Mouse (Mus musculus) brain, embryonic 18.5 days (tissue): ENCODE results near the gene Cage1.

Experiments
- DNase-seq: peaks from one replicate; pipeline ENCODE4 v3.0.0-alpha.2; 2012; ENCODE audit warnings: low read depth, low spot score

Cage1 gene

DNA sequence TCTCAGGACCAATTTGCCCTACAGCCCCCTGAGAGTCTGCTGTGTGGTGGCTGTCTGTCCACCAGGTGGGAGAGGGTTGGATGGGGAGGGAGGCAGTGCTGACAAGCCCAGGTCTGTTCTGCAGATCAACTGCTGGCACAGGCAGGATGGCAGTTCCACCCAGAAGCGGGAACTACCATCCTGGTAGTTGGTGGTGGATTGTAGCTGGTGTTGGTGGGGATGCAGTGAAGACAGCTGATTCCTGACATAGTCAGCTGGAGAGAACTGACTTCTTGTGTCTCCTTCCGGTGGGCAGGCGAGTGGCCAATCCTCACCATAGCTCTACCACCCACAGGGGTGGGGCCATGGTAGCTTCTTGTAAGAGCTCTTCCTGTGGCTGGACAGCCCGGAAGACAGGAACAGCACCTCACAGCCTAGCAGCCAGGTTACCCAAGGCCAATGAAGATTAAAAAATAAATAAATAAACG is 26.4 kb downstream of the Cage1 start:
- no peak for DNase-seq

DNA sequence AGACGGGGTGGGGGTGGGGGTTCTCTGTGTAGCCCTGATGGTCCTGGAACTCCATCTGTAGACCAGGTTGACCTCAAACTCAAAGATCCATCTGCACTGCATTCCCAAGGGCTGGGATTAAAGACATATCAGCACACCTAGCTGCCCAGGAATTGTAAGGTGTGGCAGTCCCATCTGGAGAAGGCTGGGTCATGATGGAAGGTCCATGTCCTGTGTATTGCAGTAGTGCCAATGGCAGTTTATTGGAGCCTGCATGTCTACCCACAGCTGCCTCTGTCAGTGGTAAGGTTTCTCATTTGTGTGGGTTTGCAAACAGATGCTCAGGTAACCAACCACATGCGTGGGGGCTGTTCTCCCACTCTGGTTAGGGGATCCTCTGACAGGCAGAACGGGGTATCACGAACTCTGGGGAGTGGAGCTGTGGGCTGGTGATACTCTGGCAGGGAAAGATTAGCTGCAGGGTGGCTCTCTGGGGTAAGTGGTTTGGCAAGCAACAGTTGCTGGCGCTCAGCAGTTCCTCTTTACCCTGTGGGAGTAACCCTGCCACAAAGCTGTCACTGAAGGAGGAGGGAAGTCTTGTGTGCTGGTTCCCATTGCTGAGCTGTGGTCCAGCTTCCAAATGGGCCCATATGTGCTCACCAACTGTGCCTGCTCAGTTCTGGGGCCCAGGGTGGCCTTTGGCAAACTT is 27.0 kb downstream of the Cage1 start:
- DNase-seq = no peak

DNA sequence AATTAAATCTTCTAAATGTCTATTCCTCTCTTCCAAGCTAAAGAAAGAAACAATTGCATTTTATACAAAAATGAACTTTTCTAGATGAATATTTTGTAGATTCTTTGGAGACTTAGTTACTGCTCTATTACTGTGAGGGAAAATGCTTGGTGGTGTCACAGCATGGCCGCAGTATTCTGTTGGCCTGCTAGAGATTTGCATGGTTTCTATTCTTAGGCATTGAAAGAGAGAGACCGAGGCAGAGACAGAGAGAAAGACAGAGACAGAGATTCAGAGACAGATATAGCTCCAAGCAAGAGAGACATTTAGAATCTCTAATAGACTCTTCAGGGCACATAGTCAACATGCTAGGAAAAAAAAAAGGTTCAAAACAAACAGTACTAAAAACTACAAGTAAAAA is 28.9 kb downstream of the Cage1 start:
- no peak for DNase-seq

DNA sequence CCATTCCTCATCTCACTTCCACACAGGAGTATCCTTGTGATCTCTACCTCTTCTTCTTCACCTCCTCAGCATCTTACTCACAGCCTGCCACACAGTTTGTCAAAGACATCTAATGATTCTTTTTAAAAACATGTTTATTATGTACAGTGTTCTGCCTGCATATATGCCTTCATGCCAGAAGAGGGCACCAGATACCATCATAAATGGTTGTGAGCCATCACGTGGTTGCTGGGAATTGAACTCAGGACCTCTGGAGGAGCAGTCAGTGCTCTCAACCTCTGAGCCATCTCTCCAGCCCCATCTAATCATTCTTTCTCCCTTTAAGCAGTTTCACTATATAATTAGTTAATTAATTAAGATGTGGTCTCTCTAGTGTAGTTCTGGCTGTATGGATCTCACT is 34.4 kb downstream of the Cage1 start:
- DNase-seq = no peak

DNA sequence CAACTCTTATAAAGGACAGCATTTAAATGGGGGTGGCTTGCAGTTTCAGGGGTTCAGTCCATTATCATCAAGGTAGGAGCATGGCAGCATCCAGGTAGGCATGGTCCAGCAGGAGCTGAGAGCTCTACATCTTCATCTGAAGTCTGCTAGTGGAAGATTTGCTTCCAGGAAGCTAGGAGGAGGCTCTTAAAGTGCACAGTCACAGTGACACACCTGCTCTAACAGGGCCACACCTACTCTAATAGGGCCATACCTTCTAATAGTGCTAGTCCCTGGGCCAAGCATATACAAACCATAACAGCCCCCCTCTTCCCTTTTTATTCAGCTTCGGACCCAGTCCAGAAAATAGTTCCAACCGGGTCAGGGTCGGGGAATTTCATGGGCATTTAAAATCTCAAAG is 37.2 kb downstream of the Cage1 start:
- no peak for DNase-seq

DNA sequence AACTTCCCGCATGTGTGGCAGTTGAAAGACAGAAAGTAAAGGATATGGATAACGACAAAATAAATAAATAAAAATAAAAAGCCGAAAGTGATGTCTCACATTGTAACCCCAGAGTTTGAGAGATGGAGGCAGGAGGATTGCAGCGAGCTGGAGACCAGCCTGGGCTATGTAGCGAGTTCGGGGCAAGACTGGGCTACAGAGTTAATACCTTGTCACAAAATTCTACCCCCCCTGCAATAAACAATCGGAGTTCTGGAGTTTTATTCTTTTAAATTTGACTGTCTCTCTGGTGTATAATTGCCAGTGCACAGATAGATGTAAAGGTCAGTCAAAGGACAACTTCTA is 42.5 kb downstream of the Cage1 start:
- DNase-seq = no peak

DNA sequence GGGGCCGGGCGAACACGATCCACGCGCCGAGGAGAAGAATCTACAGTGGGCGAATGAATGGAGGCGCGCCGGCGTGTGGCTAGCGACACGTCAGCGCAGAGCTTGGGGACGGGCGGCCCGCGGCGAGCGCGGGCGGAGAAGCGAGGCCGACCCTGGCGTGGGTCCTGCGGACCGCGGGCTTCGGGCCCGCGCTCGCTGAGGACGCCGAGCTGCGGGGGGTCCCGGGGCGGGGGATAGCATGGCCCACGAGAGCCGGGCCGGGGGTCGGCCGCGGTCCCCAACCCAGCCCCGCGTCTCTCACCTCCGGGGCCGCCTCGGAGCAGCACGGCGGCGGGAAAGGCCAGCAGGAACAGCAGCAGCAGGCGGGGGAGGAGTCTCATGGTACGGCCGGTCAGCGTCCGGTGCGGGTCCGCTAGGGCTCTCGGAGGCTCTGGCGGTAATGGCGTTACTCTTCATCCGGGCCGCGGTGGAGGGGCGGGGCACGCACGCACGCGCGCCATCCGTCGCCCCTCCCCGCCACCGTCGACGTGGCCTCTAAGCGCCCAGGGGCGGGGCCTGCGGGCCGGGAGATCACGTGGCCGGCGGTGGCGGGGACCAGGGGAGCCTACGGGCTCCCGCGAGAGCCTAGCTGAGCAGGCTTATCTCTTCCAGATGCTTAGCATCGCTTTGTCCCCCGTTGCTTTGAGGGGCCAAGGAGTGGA is 43.0 kb downstream of the Cage1 start, which contains the start of gene Ssr1:
Ssr1 (minus strand) TSS at position 514 of the 701 bp plus-strand sequence.
- DNase-seq = peak; percentile 89

DNA sequence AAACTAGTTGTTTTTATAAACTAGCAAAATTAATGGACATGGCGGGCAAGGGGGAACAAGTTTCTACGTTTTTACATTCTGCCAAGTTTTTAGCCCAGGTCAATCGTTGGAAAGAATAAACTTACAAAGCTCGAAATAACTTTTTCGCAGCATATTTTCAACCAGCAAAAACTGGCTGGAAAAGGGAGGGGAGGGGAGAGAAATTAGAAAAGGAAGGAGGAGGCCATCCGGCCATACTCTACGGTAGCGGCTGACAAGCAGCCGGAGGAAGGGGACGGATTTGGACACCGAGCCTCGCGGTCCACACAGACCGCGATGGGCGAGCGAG is 43.5 kb downstream of the Cage1 start:
- DNase-seq = no peak

DNA sequence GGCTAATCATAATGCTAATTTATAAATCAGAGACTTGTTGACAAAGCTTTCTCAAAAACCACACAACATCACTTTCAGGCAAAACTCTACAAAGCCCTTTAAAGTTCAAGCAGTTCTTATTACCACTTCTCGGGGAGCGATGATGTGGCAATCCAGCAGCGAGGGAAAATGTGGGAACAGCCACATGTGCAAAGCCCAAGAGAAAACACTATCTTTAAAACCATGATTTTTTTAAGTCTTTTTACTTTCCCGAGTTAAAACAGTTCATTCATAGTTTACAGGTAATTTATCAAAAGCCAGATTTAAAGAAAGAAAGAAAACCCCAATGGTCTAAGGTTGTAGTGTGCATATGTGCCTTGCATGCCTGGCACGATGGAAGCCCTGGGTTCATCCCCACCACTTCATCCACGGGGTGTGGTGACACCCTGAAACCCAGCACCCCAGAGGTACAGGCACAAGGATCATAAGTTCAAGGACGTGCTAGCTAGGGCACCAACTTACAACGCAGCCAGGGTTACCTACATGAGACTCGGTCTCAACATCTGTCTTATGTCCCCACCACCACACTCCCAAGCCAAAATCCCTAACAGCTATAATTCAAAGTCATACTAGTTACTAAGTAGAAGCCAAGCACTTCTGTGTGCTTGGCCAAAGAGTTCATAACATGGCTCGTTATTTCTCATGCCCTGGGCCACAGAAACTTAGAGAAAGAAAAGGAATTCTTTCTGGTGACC is 44.1 kb downstream of the Cage1 start:
- no peak for DNase-seq

DNA sequence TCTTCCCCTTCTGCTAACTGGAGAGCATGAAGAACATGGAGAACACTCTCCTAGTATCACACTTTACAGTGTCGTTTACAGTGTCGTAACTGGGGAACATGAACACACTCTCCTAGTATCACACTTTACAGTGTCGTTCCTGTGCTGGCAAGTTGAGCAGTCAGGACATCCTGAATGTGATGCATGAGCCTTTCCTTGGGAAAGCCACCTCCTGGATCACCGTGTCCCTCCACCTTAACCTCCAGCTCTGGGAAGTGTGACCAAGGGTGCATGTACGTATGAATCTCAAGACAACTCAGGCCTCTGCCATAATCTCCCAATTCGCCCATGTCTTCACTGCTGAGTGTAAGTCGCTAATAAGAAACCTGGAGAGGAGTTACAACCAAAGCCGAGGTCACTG is 47.2 kb downstream of the Cage1 start:
- no peak for DNase-seq

DNA sequence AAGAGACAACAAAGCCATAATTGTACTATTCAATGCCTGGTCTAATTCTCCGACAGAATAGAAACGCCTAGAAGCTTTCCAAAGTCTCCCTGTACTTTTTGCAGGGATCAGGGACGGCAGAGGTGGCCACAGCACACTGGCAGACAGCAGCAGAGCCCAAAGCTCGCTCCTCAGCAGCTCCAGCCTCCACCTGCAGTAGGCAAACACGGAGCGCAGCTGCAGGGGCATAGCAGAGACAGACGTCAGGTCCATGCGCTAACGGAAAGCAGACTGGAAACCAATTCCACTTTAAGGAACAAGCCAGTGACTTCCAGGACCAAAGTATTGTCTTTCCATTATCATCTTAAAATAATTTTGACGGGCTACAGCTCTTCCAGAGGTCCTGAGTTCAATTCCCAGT is 50.7 kb downstream of the Cage1 start:
- no peak for DNase-seq

DNA sequence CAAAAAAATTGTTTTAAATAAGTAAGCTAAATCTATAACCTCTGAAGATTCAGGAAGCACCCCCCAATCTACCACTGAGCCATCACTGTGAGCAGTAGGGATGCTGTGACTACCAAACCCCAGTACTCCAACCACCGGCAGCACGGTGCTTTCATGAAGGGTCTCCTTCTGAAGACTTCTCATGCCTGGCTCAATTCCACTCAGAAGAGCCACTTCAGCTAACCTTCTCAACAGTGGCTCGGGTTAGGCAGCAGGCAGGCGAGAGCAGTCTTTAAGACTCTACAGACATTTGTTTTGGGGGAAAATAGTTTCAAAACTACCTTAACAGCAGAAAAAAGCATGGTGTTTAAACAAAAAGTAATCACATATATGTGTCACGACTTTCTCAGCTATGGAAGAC is 55.8 kb downstream of the Cage1 start:
- no peak for DNase-seq

DNA sequence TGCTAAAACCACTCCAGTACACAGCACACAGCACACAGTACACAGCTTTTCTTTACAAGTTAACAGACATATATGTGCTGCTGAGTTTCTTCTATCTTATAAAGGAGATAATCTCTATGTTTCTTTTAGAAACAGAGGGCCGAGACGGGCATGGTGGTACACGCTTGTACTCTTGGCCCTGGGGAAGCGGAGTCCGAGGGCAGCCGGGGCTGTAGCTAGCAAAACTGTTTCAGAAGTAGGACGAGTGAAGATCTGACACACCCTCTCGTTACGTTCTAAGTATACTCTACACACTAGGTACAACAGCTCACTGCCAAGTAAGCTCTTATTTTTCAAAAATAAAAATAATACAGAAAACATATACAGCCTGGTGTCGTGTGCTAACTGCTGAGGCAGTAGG is 56.5 kb downstream of the Cage1 start:
- DNase-seq = no peak

DNA sequence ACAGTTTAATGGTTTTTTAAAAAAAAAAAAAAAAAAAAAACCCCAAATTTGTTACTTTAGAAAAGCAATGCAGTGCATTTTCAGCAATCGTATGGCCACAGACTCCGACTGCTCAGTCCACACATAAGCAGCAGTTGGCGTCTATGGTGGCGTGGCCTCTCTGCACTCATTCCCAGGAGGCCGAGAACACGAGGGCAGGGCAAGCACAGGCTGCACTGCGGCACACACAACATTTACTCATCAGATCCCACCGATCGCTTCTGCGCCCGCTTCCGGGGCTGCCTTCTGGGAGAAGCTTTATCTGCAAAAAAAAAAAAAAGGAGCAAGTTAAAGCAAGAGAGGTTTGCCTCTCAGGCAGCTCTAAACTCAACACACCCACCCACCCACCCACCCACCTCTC is 57.4 kb downstream of the Cage1 start:
- no peak for DNase-seq

DNA sequence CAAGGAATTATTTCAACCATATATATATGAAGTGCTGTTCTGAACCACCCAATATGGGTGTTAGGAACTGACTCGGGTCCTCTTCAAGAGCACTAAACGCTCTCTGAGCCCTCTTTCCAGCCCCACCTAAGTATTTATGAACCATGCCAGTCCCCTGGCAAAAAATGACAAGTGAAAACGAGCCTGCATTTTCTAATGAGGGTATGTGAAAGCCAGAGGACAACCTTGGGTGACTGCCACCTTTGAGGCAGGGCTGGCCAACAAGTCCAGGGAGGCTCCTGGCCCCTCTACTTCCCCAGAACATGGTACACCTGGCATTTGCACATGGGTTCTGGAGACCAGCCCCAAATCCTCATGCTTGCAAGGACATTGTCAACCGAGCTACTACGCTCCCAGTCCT is 62.1 kb downstream of the Cage1 start:
- no peak for DNase-seq

DNA sequence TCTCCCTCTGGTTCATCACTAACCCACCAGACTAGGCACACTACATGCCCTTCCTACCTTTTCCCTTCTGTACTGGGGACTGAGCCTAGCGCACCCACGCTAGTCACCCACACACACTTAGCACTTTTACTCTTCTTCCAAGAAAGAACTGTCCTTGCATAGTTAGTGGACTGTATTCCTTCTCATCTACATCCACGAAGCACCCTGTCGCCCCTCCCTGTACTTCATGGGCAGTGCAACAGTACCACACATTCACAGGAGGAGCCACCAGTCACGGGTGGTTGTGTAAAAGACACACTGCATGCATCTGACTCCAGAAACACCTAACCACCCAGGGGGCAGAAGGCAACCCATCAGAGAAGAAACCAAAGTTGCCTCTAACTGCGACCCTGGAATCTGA is 62.8 kb downstream of the Cage1 start:
- no peak for DNase-seq

DNA sequence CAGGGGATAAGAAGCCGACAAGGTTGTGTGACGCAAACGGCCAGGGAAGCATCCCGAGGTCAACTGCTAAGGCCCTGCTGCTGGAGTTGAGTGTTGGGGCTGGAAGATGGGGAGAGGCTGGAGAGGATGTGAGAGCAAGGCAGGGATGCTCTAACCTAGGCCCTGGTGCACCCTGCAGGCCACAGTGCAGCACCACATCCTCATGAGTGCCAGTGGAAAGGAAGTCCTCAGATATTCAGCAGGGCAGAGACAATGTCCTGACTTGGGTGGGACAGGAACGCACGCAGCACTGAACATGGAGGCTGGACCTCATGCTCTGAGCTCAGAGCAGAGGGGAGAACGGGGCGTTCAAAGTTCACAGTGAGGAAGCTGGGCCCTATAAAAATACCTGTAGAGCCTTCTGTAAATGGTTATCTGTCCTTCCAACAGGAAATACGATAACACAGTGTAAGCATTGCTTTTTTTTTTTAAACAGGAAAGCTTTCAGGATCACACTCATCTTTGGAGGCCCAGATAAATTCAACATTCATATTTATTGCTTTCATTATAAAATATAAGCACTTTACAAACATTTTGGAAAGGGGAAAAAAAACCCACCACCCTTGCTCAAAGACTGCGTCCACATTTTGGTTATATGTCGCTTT is 65.9 kb downstream of the Cage1 start:
- no peak for DNase-seq

DNA sequence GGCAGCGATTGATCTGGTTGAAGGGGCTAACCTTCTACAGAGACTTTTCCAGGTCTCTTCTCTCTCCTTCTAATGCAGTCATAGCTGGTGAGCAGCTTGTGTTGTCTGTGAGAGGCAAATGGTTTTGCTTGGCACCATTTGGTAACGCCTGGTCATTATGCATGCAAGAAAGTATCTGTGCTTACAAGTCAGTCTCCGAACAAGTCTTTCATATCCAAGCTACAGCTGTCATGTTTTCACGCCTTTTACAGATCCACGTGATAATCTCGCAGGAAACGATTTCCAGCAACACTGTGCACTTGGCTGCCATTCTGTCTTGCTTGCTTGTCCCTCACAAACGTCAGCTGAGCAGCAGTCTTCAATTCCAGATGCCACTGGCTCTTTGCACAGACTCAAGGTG is 66.9 kb downstream of the Cage1 start:
- peak; percentile 81 for DNase-seq

DNA sequence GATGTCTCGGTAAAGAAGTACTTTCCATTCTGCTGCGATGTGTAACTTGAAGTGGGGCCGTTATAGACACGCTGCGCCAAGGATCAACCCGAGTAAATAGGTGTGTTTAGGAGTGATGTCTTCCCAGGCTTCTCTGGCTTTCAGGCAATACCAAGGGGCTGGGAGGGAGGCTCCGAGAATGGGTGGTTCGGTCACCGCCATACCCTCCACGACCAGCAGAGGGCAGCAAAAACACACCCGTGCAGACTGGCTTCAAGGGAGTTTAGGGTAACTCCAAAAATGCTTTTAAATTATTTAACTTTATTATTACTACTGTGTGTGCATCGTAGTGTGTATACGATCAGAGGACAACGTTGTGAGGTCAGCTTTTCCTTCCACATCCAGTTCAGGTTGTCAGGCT is 67.5 kb downstream of the Cage1 start:
- DNase-seq = no peak

DNA sequence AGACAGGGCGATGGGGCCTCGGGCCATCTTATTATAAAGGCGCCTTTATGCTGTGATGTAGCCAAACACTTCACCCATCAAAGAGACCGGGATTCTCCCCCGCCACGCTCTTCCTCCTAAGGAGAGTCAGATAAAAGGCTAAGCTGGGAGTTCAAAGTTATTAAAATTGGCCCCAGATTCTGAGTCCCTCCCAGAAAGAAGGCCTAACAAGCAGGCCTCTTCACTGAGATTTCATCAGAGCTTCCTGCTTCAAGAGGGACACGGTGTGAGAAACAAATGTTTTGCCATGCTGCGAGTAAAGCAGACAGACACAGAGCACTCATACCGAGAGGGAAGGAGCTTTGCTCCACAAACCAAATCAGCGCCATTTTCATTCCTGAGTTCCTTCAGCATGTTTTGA is 69.3 kb downstream of the Cage1 start:
- no peak for DNase-seq

DNA sequence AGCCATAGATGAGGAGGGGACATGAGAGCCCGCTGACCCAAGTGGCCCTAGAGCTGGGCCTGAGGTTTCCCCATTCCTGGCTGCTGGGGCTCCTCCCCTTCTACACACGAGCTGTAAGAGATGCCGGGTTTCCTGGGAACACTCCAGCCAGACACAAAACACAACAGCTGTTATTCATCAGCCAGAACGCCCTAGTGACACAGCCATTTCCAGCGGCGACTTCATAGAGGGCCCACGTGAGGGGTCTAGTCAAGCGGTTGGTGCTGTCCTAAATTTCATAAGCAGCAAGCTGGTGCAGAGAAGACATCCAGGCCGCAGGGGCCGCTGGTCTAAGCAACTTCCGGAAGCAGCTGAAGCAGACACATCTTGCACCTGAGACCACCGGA is 69.8 kb downstream of the Cage1 start:
- no peak for DNase-seq

DNA sequence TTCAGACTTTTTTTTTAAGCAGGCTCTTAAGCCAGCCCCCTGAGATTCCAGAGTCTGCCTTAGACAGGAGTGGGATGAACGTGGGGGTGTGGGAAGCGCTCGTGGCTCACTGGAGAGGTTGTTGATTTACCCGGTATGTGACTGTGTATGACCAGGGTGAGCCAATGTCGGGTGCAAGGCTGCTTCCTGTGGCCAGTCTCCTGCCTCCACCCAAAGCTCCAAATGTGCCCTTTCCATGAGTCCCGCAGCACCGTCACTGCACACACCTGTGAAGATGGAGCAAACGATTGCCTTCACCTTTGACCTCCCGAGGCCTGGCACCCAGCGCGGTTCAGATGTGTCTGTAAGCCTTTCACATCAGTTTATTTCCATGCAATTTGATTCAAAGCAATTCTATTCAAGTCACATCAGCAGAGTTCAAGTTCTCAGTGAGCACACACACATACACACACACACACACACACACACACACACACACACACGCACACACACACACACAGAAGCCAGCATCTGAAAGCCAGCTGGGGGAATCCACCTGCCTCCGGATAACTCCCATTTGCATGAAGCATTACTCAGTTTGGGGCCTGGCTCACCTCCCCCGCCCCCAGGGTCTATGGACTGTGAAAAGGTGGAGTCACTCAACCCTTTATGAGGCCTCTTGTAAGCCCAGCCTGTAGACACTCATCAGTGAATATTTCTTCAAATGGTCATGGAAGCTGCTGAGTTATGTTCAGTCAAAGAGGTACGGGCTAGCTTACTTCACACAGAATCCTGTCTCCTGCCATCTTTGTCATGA is 70.4 kb downstream of the Cage1 start:
- DNase-seq = no peak
